Comparison of ENCODE assay signal across 10 mouse cellular contexts in genomic region chrX:153528399-153528798, GRCm38 (mm10). TPM values are rescaled to one million over a fixed set of nuclear protein-coding genes. Genes with fewer than 3 reads are reported as not detected.
DNase-seq lines count a peak whose midpoint lies in the region; ATAC-seq lines count a peak whose summit lies in the region.
"Had no signal": no experiment of that assay in that cellular context is flagged by ENCODE, and none has a peak within 500 bp of the region (broad histone marks: within the 10 kb centered on the region; RNA-seq: fewer than 3 reads in every experiment).

No protein-coding gene starts in this region.

- no peak overlapping the region for H3K4me2 ChIP-seq in embryonic facial prominence, embryonic 11.5 days (ENCODE audit: low read depth, low read length)
- H3K4me2 ChIP-seq in midbrain, embryonic 16.5 days (ENCODE audit: low read length): no peak overlapping the region
- H3K4me2 ChIP-seq: limb, embryonic 15.5 days had no signal

- DNase-seq in embryonic facial prominence, embryonic 11.5 days (ENCODE audit: low spot score): peak; percentile 20
- no peak for DNase-seq in embryonic facial prominence, embryonic 10.5 days (ENCODE audit: low spot score)
- peak; percentile 3 to 6 for DNase-seq in left cerebral cortex, postnatal 14 days (ENCODE audit: low spot score in 2 of 2)
- DNase-seq in left cerebral cortex, adult 8-10 months (ENCODE audit: low spot score in 2 of 2): no peak
- peak; percentile 36 to 41 for DNase-seq in cerebellum, postnatal 14 days
- no peak for DNase-seq in gastrocnemius, postnatal 14 days

- H3K9me3 ChIP-seq in embryonic facial prominence, embryonic 11.5 days (replicated peaks; ENCODE audit: control insufficient read depth, low read length): no peaks in the 10 kb centered on the region
- H3K9me3 ChIP-seq in embryonic facial prominence, embryonic 10.5 days: no peaks in the 10 kb centered on the region
- H3K9me3 ChIP-seq in midbrain, embryonic 16.5 days (replicated peaks; ENCODE audit: control insufficient read depth, low read length, poor library complexity, severe bottlenecking): no peaks in the 10 kb centered on the region
- H3K9me3 ChIP-seq: limb, embryonic 15.5 days had no signal

- no peak overlapping the region for H3K4me3 ChIP-seq in embryonic facial prominence, embryonic 11.5 days (ENCODE audit: low read depth, low read length)
- no peak overlapping the region for H3K4me3 ChIP-seq in embryonic facial prominence, embryonic 10.5 days
- H3K4me3 ChIP-seq in midbrain, embryonic 16.5 days (ENCODE audit: low read depth, low read length): no peak overlapping the region
- H3K4me3 ChIP-seq: limb, embryonic 15.5 days had no signal

- H3K36me3 ChIP-seq in embryonic facial prominence, embryonic 11.5 days (replicated peaks; ENCODE audit: control insufficient read depth, insufficient read depth, low read depth, low read length): no peaks in the 10 kb centered on the region
- no peaks in the 10 kb centered on the region for H3K36me3 ChIP-seq in embryonic facial prominence, embryonic 10.5 days (replicated peaks)
- no peaks in the 10 kb centered on the region for H3K36me3 ChIP-seq in midbrain, embryonic 16.5 days (ENCODE audit: control insufficient read depth, insufficient read depth, low read length)
- H3K36me3 ChIP-seq: limb, embryonic 15.5 days had no signal

- H3K27me3 ChIP-seq in embryonic facial prominence, embryonic 11.5 days (ENCODE audit: control insufficient read depth, insufficient read depth, low read length): no peaks in the 10 kb centered on the region
- H3K27me3 ChIP-seq in embryonic facial prominence, embryonic 10.5 days (replicated peaks; ENCODE audit: low read depth, poor library complexity, severe bottlenecking): no peaks in the 10 kb centered on the region
- no peaks in the 10 kb centered on the region for H3K27me3 ChIP-seq in midbrain, embryonic 16.5 days (ENCODE audit: control insufficient read depth, insufficient read depth, low read depth, low read length)
- H3K27me3 ChIP-seq: limb, embryonic 15.5 days had no signal

- no peak overlapping the region for H3K9ac ChIP-seq in embryonic facial prominence, embryonic 11.5 days (replicated peaks; ENCODE audit: low read length)
- H3K9ac ChIP-seq in midbrain, embryonic 16.5 days (ENCODE audit: low read depth, low read length): no peak overlapping the region
- H3K9ac ChIP-seq: limb, embryonic 15.5 days had no signal

- intact Hi-C loops in left cerebral cortex, postnatal 14 days (cut with DNase I): no loop called here
- intact Hi-C loops in gastrocnemius, postnatal 14 days (cut with DNase I; ENCODE audit: low total_unique reads): no loop called here

- no peak for ATAC-seq in embryonic facial prominence, embryonic 11.5 days (replicated peaks; ENCODE audit: insufficient number of reproducible peaks, low FRiP score, low TSS enrichment, low read depth)
- ATAC-seq in midbrain, embryonic 16.5 days: 0 out of 2 replicates have a peak, but pooled peaks have one; percentile 56
- ATAC-seq in erythroid progenitor cell, adult 5-6 weeks (replicated peaks; ENCODE audit: low FRiP score, poor library complexity, severe bottlenecking): no peak

- no peak overlapping the region for H3K27ac ChIP-seq in embryonic facial prominence, embryonic 11.5 days (replicated peaks; ENCODE audit: low read depth, low read length)
- H3K27ac ChIP-seq in embryonic facial prominence, embryonic 10.5 days (replicated peaks): no peak overlapping the region
- no peak overlapping the region for H3K27ac ChIP-seq in midbrain, embryonic 16.5 days (ENCODE audit: low read length)
- H3K27ac ChIP-seq: limb, embryonic 15.5 days had no signal

- WGBS in embryonic facial prominence, embryonic 11.5 days: 38% methylated on average over 2 of the region's 2 CpGs
- WGBS in embryonic facial prominence, embryonic 10.5 days: 42% methylated on average over 2 of the region's 2 CpGs
- WGBS in midbrain, embryonic 16.5 days: 21% methylated on average over 2 of the region's 2 CpGs

- H3K4me1 ChIP-seq in embryonic facial prominence, embryonic 11.5 days (ENCODE audit: control insufficient read depth, insufficient read depth, low read length): no peaks in the 10 kb centered on the region
- no peaks in the 10 kb centered on the region for H3K4me1 ChIP-seq in embryonic facial prominence, embryonic 10.5 days
- H3K4me1 ChIP-seq in midbrain, embryonic 16.5 days (ENCODE audit: control insufficient read depth, insufficient read depth, low read length): no peaks in the 10 kb centered on the region
- H3K4me1 ChIP-seq: limb, embryonic 15.5 days had no signal

RNA-seq across cellular contexts. Expression of gene Cypt3, which starts 30.0 kb away (rescaled TPM):
- not detected in 2 replicates for polyA plus RNA-seq in embryonic facial prominence, embryonic 11.5 days (2014; fragmentation: Nextera tagmentation; extraction: Ambion mirVana)
- not detected in 2 replicates for polyA plus RNA-seq in embryonic facial prominence, embryonic 10.5 days (2016; fragmentation: Nextera tagmentation; extraction: Ambion mirVana)
- not detected for total RNA-seq in left cerebral cortex, postnatal 14 days (2021)
- total RNA-seq in left cerebral cortex, adult 8-10 months (2022): not detected
- not detected in 2 replicates for polyA plus RNA-seq in midbrain, embryonic 16.5 days (2015; fragmentation: Nextera tagmentation; extraction: Ambion mirVana)
- not detected in 2 replicates for total RNA-seq in erythroid progenitor cell, adult 5-6 weeks (2015; ENCODE audit: low replicate concordance)
- not detected in 2 replicates for total RNA-seq in erythroid progenitor cell, adult 5-6 weeks (2017; ENCODE audit: low replicate concordance)
- not detected for total RNA-seq in gastrocnemius, postnatal 14 days (2021)
- polyA plus RNA-seq: limb, embryonic 15.5 days; small intestine, adult 2 months had no signal

RNA-seq across cellular contexts. Expression of gene Ubqln2, which starts 30.4 kb away (rescaled TPM):
- polyA plus RNA-seq in embryonic facial prominence, embryonic 11.5 days (2014; fragmentation: Nextera tagmentation; extraction: Ambion mirVana): 39.1 and 43.8 TPM in 2 replicates
- polyA plus RNA-seq in embryonic facial prominence, embryonic 10.5 days (2016; fragmentation: Nextera tagmentation; extraction: Ambion mirVana): 34.5 and 37.3 TPM in 2 replicates
- total RNA-seq in left cerebral cortex, postnatal 14 days (2021): 100 to 1,000 TPM; 237 to 251 TPM
- total RNA-seq in left cerebral cortex, adult 8-10 months (2022): 100 to 1,000 TPM; 206 to 222 (median 215) TPM
- polyA plus RNA-seq in midbrain, embryonic 16.5 days (2015; fragmentation: Nextera tagmentation; extraction: Ambion mirVana): 50.4 and 51.9 TPM in 2 replicates
- 12.6 and 13.0 TPM in 2 replicates for total RNA-seq in erythroid progenitor cell, adult 5-6 weeks (2015; ENCODE audit: low replicate concordance)
- total RNA-seq in erythroid progenitor cell, adult 5-6 weeks (2017; ENCODE audit: low replicate concordance): 0.98 and 1.0 TPM in 2 replicates
- 10 to 100 TPM; 16.6 to 17.8 TPM for total RNA-seq in gastrocnemius, postnatal 14 days (2021)

Comparison
In these comparisons a context has a peak if more than half of its experiments do, and no peak if none do; other contexts are left out.
1. DNase-seq: peak in embryonic facial prominence, embryonic 11.5 days (single experiment), left cerebral cortex, postnatal 14 days (2 of 2) and cerebellum, postnatal 14 days (2 of 2); none in embryonic facial prominence, embryonic 10.5 days (single experiment), left cerebral cortex, adult 8-10 months (0 of 2) and gastrocnemius, postnatal 14 days (single experiment).
2. RNA of gene Ubqln2, which starts 30.4 kb away (total RNA-seq): 237 to 251 TPM in left cerebral cortex, postnatal 14 days and 206 to 222 TPM in left cerebral cortex, adult 8-10 months; 16.6 to 17.8 TPM in gastrocnemius, postnatal 14 days and 0.98 to 13.0 TPM in erythroid progenitor cell, adult 5-6 weeks; every median in the first group is over 10 times any median in the second.